Mouse (Mus musculus): Measurements from ENCODE around the gene Hoxc10. TPM values are rescaled to one million over a fixed set of nuclear protein-coding genes. Genes with fewer than 3 reads are reported as not detected.

Hoxc10 gene
- polyA plus RNA-seq, 1 experiment from 2014 or later = 0.10 TPM

DNA sequence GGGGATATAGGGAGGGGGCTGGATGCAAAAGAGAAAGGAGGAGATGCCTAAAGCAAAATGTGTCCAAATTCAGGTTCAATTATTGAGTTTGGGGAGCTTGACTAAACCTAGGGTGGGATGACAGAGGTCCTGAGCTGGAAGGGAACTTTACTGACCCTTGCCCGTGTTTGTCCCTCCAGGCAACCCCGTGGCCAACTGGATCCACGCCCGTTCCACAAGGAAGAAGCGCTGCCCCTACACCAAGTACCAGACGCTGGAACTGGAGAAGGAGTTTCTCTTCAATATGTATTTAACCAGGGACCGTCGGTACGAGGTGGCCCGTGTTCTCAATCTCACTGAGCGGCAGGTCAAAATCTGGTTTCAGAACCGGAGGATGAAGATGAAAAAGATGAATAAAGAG, 17.1 kb downstream of the Hoxc10 start:
- H3K36me3 ChIP-seq = no peaks in the 10 kb centered on the region
- peaks cover 7% of the 10 kb centered on the region for H3K4me1 ChIP-seq
- H3K4me3 ChIP-seq = no peak overlapping the region
- no peak overlapping the region for H3K9ac ChIP-seq
- H3K9me3 ChIP-seq = no peaks in the 10 kb centered on the region
- peaks cover 100% of the 10 kb centered on the region for H3K27me3 ChIP-seq
- H3K27ac ChIP-seq = no peak overlapping the region
- WGBS = 2% methylated on average over 12 of the region's 12 CpGs
- ATAC-seq (ENCODE audit: insufficient number of reproducible peaks, insufficient read depth, low FRiP score, low TSS enrichment, low read depth) = no peak
- no peak overlapping the region for H3K4me2 ChIP-seq

DNA sequence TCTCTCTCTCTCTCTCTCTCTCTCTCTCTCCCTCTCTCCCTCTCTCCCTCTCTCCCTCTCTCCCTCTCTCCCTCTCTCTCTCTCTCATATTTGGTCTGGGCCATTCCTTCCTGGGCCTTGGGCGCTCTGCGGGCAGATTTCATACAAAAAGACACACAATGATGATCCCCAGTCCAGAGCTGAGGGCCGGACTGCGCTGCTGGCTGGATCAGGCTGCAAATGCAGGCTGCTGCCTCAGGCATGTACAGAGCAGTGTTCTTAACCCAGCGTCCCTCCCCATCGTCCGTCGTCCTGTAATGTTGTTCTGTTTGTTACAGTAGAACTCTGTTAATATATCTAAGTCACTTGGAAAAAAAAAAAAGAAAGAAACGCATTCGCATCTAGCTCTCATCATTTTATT, 17.9 kb downstream of the Hoxc10 start:
- Histone ChIP-seq H3K4me3 (no peak overlapping the region), H3K4me2 (no peak overlapping the region), H3K36me3 (no peaks in the 10 kb centered on the region), H3K9ac (no peak overlapping the region), H3K9me3 (no peaks in the 10 kb centered on the region), H3K27me3 (peaks cover 100% of the 10 kb centered on the region), H3K4me1 (peaks cover 7% of the 10 kb centered on the region), H3K27ac (no peak overlapping the region)
- WGBS = 2% methylated on average over 10 of the region's 10 CpGs
- ATAC-seq (ENCODE audit: insufficient number of reproducible peaks, insufficient read depth, low FRiP score, low TSS enrichment, low read depth) = no peak

GRCm38 (mm10) chr15:102984925-102985324, 18.3 kb downstream of the Hoxc10 start:
- 3% methylated on average over 3 of the region's 3 CpGs for WGBS
- ATAC-seq (ENCODE audit: insufficient number of reproducible peaks, insufficient read depth, low FRiP score, low TSS enrichment, low read depth) = no peak
- Histone ChIP-seq H3K36me3 (no peaks in the 10 kb centered on the region), H3K4me1 (peaks cover 7% of the 10 kb centered on the region), H3K9me3 (no peaks in the 10 kb centered on the region), H3K27me3 (peaks cover 100% of the 10 kb centered on the region), H3K9ac (no peak overlapping the region), H3K4me3 (no peak overlapping the region), H3K4me2 (no peak overlapping the region), H3K27ac (no peak overlapping the region)

DNA sequence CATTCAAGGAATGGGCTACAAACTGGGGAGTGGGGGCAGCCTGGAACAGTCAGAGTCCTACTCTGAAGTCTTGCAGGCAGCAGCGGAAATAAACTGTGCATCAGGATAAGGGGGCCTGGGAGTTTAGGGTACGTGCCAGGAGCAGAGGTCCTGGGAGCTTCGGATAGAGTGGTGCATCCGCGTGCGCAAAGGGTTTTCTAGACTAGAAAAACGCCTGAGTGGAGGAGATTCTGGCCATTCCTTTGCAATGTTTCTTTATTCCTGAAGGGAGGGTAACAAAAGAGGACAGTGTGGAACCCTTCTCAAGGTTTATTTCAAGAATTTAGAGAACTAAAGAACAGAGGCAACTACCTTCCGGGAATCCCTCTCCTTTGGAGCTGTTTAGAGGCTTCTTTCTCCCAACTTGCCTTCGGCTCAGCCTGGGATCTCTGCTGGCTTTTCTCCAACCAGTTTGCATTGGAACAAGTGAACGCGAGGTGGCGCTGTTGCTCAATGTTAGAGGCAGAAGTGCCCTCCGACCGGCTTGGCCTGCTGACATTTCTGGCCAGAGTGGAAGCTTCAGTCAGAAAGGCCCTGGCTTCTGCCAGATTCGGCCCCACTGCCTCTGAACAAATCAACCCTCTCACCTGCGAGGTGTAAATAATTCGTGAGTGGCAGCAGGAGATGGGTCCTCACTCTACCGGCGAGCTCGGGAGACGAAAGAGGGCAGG, 20.7 kb downstream of the Hoxc10 start:
- H3K4me3 ChIP-seq = no peak overlapping the region
- H3K4me2 ChIP-seq = no peak overlapping the region
- no peak overlapping the region for H3K27ac ChIP-seq
- H3K9ac ChIP-seq = no peak overlapping the region
- no peaks in the 10 kb centered on the region for H3K9me3 ChIP-seq
- 2% methylated on average over 21 of the region's 21 CpGs for WGBS
- H3K36me3 ChIP-seq = no peaks in the 10 kb centered on the region
- peaks cover 100% of the 10 kb centered on the region for H3K27me3 ChIP-seq
- ATAC-seq (ENCODE audit: insufficient number of reproducible peaks, insufficient read depth, low FRiP score, low TSS enrichment, low read depth) = no peak
- 0 out of 2 replicates have a peak, but pooled peaks cover 6% of the 10 kb centered on the region for H3K4me1 ChIP-seq

- Histone ChIP-seq H3K4me3 (no peak overlapping the region), H3K36me3 (no peaks in the 10 kb centered on the region), H3K9me3 (no peaks in the 10 kb centered on the region), H3K27ac (no peak overlapping the region), H3K4me2 (no peak overlapping the region), H3K27me3 (peaks cover 100% of the 10 kb centered on the region), H3K4me1 (0 out of 2 replicates have a peak, but pooled peaks cover 6% of the 10 kb centered on the region), H3K9ac (no peak overlapping the region)
- ATAC-seq (ENCODE audit: insufficient number of reproducible peaks, insufficient read depth, low FRiP score, low TSS enrichment, low read depth) = no peak
- 15% methylated on average over 5 of the region's 5 CpGs for WGBS
Observed at GRCm38 (mm10) chr15:102988078-102988477, 21.5 kb downstream of the Hoxc10 start.

GRCm38 (mm10) chr15:102990461-102991397, 24.1 kb downstream of the Hoxc10 start, which contains the start of gene Hoxc8:
Hoxc8 (plus strand) TSS chr15:102990607.
- 1% methylated on average over 69 of the region's 69 CpGs for WGBS
- 0 out of 2 replicates have a peak within 1 kb of the TSS, but pooled peaks have one; percentile 11 for H3K4me2 ChIP-seq
- no peak for ATAC-seq (ENCODE audit: insufficient number of reproducible peaks, insufficient read depth, low FRiP score, low TSS enrichment, low read depth)
- H3K4me1 ChIP-seq = 0 out of 2 replicates have a peak, but pooled peaks cover 6% of the 10 kb centered on the region
- peaks cover 99% of the 10 kb centered on the region for H3K27me3 ChIP-seq
- H3K9me3 ChIP-seq = no peaks in the 10 kb centered on the region
- no peak within 1 kb of the TSS for H3K27ac ChIP-seq
- H3K36me3 ChIP-seq = no peaks in the 10 kb centered on the region
- peak within 1 kb of the TSS; percentile 16; the same call in 1 of the 2 replicates for H3K4me3 ChIP-seq
- no peak within 1 kb of the TSS for H3K9ac ChIP-seq

- ATAC-seq (ENCODE audit: insufficient number of reproducible peaks, insufficient read depth, low FRiP score, low TSS enrichment, low read depth) = no peak
- Histone ChIP-seq H3K27me3 (peaks cover 99% of the 10 kb centered on the region), H3K4me1 (0 out of 2 replicates have a peak, but pooled peaks cover 6% of the 10 kb centered on the region), H3K9ac (no peak overlapping the region), H3K9me3 (no peaks in the 10 kb centered on the region), H3K27ac (no peak overlapping the region), H3K4me3 (no peak overlapping the region), H3K36me3 (no peaks in the 10 kb centered on the region), H3K4me2 (no peak overlapping the region)
- WGBS = under 1% methylated on average over 7 of the region's 7 CpGs
Observed at GRCm38 (mm10) chr15:102991782-102992181, 25.2 kb downstream of the Hoxc10 start.

- H3K4me3 ChIP-seq = no peak overlapping the region
- H3K4me1 ChIP-seq = 0 out of 2 replicates have a peak, but pooled peaks cover 6% of the 10 kb centered on the region
- under 1% methylated on average over 11 of the region's 11 CpGs for WGBS
- no peaks in the 10 kb centered on the region for H3K9me3 ChIP-seq
- no peaks in the 10 kb centered on the region for H3K36me3 ChIP-seq
- no peak overlapping the region for H3K27ac ChIP-seq
- no peak overlapping the region for H3K4me2 ChIP-seq
- H3K9ac ChIP-seq = no peak overlapping the region
- no peak for ATAC-seq (ENCODE audit: insufficient number of reproducible peaks, insufficient read depth, low FRiP score, low TSS enrichment, low read depth)
- peaks cover 99% of the 10 kb centered on the region for H3K27me3 ChIP-seq
Observed at GRCm38 (mm10) chr15:102992206-102992605, 25.6 kb downstream of the Hoxc10 start.

DNA sequence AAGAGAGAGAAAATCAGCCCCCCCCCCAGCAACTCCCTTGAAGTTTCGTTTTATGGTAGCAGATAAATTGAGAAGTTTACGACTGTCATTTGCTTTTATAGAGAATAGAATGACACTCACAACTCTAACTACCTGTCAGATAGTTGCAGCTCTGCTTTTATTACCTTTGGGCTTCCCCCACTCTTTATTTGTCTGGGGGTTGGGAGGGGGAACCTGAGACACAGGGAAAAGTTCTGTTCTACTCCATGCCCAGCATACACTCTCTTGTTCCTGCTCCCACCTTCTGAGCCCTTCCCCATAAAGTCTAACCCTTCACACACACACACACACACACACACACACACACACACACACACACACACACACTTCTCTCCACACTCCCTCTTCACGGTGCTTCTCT, 26.3 kb downstream of the Hoxc10 start:
- H3K9me3 ChIP-seq = no peaks in the 10 kb centered on the region
- under 1% methylated on average over 3 of the region's 3 CpGs for WGBS
- H3K27me3 ChIP-seq = peaks cover 99% of the 10 kb centered on the region
- no peak overlapping the region for H3K9ac ChIP-seq
- no peak overlapping the region for H3K4me2 ChIP-seq
- H3K4me1 ChIP-seq = 0 out of 2 replicates have a peak, but pooled peaks cover 6% of the 10 kb centered on the region
- H3K4me3 ChIP-seq = no peak overlapping the region
- ATAC-seq (ENCODE audit: insufficient number of reproducible peaks, insufficient read depth, low FRiP score, low TSS enrichment, low read depth) = no peak
- H3K27ac ChIP-seq = no peak overlapping the region
- no peaks in the 10 kb centered on the region for H3K36me3 ChIP-seq

DNA sequence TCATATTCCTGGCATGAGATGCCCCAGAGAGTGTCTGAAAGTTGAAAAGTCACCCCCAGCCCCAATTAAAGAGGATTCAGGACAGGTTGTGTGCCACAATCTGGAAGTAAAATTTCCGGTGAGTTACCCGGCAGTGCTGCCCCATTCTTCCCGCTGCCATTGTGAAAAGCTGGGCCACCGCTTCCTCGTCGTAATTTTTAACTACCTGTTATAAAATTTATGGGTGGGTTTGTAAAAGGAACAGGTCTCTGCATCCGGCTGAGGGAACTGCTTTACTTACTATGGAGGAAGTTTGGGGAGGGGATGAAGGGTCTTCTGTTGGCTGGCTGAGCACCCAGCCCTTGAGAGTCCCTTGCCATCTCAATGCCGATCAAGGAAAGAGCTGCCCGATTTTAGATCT, 30.0 kb downstream of the Hoxc10 start:
- Histone ChIP-seq H3K36me3 (no peaks in the 10 kb centered on the region), H3K9me3 (no peaks in the 10 kb centered on the region), H3K27me3 (peaks cover 99% of the 10 kb centered on the region), H3K4me3 (no peak overlapping the region), H3K27ac (no peak overlapping the region), H3K4me2 (no peak overlapping the region), H3K4me1 (peaks cover 20% of the 10 kb centered on the region), H3K9ac (no peak overlapping the region)
- no peak for ATAC-seq (ENCODE audit: insufficient number of reproducible peaks, insufficient read depth, low FRiP score, low TSS enrichment, low read depth)
- WGBS = 1% methylated on average over 9 of the region's 9 CpGs

DNA sequence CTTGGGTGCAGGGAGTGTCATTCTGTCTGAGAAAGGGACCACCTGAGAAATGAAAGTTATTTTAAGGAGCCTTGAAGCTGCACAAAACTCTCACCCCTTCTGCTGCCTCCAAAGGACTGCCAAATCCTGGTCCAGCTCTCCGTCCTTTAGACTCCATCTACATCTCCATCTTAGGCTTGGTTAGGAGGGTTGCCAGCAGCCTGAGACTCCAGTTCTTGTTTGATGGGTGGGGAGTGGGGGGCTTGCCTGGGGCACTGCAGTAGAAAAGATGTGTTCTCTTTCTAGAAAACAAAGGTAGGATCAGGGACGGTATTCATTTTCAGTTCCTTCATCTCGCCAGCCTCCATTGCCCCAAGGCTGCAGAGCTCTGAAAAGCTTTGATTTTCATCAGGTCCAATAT, 30.8 kb downstream of the Hoxc10 start:
- Histone ChIP-seq H3K4me3 (no peak overlapping the region), H3K9me3 (no peaks in the 10 kb centered on the region), H3K27ac (no peak overlapping the region), H3K36me3 (no peaks in the 10 kb centered on the region), H3K4me1 (peaks cover 20% of the 10 kb centered on the region), H3K27me3 (peaks cover 99% of the 10 kb centered on the region), H3K4me2 (no peak overlapping the region), H3K9ac (no peak overlapping the region)
- WGBS = 3% methylated on average over 3 of the region's 3 CpGs
- ATAC-seq (ENCODE audit: insufficient number of reproducible peaks, insufficient read depth, low FRiP score, low TSS enrichment, low read depth) = no peak

All from embryonic facial prominence, embryonic 13.5 days (tissue).